Mouse (Mus musculus) heart, adult 2 months (tissue): ENCODE measurements around the gene Mcu.

Experiments
- CTCF ChIP-seq: fragments of 200-600 bp; IDR thresholded peaks from 2 replicates; pipeline ENCODE4 v1.8.1; 2022; ENCODE audit warnings: antibody characterized with exemption, mild to moderate bottlenecking, moderate library complexity
- POLR2A ChIP-seq: fragments of 200-500 bp; IDR thresholded peaks from 2 replicates; pipeline ENCODE4 v1.6.1; 2011; ENCODE audit warnings: mild to moderate bottlenecking, low read depth, low read length, control low read depth; ENCODE audit not compliant: insufficient read depth

- TF ChIP-seq CTCF (no peak), POLR2A (no peak)
These were observed 29.7 kb downstream of the Mcu start for GRCm38 (mm10) chr10:59586821-59587220.
